Mouse (Mus musculus): Measurements from ENCODE around the gene Gm45234.

GRCm38 (mm10) chr6:124739231-124739796 lies 16.5 kb downstream of the Gm45234 start:
- TF ChIP-seq CTCF (IDR thresholded peaks at IDR 0.05; ENCODE audit: low read depth, low read length), result no peak
- TF ChIP-seq POLR2A (IDR thresholded peaks at IDR 0.05; ENCODE audit: borderline replicate concordance, low read depth, low read length), result no peak

All from bone marrow macrophage, adult 2 months (primary cell).